Mouse (Mus musculus) thymus, postnatal 0 days (tissue): ENCODE results near the gene E2f7. TPM values are rescaled to one million over a fixed set of nuclear protein-coding genes. Genes with fewer than 3 reads are reported as not detected.

ENCODE experiments used
- DNase-seq: peaks from one replicate; pipeline ENCODE4 v3.0.0-alpha.2; 2015; ENCODE audit warnings: low spot score
- polyA plus RNA-seq: library from polyadenylated mRNA; unstranded; fragments of >200 nt; fragmentation: Nextera tagmentation; extraction: Ambion mirVana; gene quantifications from 2 replicates; pipeline ENCODE4 v1.2.1, GENCODE M21; 2015

E2f7 gene
- 7.0 and 8.7 TPM in 2 replicates for polyA plus RNA-seq

DNA sequence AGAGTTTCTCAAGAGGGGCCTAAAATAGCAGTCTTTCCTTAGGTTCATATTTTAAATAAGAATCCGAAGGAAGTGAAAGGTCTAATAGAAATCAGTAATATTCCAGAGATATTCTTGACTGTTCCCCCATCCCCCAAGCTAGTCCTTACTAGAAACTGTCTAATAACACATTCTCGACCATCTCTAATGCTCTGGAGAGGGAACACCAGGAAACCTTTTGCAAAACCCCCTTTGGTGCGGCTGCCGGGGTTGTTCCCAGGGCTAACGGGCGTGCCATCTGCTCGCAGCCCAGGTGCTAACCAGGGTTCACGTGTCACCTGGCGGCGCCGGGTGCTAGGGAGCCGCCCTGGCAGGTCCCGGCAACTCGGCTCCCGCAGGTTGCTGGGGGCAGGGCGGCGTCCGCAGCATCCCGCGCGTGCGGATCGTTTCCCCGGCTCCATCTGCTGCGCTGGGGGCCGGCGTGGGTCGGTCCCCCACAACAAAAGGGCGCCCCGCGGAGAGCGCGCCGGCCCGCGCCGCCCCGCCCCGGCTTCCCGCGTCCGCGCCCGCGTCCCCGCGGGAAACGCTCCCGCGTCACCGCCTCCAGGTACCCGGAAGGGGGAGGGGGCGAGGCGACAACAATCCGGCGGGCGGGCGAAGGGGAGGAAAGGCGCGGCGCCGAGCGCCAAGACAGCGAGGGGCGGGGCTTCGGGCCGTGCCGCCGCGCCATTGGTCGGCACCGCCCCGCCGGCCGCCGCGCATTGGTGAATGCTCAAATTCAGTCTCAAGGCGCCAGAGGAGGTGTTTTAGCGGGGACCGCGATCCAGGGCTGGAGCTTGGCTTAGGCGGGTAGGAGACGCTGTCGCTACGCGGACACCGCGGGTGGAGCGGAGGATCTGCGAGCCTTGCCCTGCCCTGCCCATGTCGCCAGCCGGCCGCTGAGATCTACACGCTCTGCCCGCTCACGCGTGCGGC, at the start of gene E2f7:
TSS of gene E2f7 (plus strand) at position 754 of the 954 bp plus-strand sequence.
- DNase-seq: peak; percentile 93

DNA sequence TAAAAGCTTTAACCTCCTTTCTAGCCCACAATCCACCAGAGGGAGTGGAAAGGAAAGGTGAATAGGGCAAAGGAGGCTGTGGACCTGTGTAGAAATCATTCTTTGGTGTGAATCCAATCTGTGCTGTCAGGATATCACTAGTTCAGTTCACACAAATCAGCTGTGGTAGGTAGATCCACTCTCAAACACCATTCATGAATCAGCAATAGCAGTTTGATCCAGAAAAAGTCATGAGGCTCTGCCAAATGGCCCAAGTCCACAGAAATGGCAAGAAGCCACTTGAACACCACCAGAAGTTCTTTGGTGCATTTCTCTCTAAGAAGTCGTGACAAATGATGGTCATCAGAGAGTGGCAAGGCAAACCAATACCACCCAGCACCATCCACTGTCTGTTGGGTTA, 44.0 kb upstream of the E2f7 start:
- no peak for DNase-seq

DNA sequence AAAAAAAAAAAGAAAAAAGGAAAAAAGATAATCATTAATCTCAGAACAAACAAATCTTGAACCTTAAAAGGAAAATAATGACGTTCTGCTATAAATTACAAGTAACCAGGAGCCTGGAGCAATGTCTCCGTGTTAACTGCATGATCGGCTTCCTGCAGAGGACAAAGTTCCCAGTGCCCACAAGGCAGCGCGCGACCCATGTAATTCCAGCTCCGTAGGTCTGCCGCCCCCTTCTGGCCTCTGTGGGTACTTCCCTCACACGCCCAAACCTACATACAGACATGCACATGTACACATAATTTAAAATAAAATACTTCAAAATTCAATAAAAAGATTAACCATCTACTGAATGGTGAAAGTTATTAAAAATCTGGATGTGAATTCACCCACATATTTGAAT, 39.6 kb upstream of the E2f7 start:
- DNase-seq: peak; percentile 3

DNA sequence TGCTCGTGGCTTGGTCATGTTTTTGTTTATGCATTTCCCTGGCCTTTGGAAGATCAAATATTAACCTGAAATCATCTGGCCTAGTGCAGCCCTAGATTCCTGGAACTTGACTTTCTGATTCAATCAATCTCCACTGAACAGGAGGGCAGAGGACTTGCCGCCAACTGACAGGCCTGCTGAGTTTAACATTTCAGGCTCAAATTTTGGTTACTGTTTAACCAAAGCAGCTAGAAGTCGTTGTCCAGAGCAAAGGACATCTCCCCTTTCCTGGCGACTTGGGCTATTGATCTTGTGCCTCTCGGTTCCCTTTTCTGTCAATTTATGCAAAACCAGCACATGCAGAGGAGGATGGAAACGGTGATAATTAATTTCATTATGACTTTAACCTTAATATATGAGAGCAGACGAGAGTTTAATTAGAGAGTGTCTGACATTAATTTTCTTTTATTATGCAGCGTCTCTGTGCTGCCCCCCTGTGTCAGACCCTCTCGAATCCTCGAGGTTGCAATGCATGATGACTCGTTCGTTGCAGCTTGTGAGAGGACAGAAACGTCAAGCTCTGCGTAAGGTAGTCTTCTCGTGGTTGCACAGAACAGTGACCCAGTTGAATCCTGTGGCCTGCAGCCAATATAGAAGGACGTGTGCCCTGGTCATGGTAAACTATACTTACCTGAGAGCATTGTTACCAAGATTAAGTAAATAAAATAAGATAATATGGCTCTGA, 37.7 kb upstream of the E2f7 start:
- DNase-seq: no peak

DNA sequence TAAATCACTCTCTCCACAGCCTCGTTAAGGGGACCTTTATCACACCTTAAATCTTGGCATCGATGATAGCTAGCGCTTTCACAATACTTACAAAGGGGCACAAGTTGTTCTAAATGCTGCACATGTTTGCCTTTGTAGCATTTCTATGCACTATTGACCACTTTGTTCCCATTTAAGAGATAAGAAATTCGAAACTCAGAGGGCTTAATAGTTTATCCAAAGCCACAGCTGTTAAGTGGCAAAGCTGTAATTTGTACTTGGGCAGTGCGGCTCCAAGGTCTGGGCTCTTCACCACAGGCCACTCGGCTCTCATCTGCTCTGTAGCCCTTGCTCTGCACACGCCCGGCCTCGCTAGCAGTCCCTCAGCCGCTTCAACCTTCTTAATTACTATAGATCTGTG, 28.4 kb upstream of the E2f7 start:
- no peak for DNase-seq

DNA sequence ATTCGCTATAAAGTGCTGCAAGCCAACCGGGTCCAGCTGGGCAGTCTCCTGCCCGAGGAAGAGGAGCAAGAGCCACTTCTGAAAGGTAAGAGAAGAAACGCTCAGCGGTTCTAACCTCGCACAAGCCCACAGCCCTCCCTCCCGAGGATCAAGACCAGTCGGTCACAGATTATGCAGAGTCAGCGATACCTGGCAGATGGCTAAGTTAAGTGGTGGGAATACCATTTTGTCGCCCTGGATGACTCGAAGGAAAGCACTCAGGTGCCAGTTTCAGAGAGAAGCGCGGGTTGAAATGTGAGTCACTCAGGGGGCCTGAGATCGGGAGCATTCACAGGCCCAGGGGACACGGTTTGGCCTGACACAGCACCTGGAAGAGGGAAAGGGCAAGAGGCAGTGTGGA, 18.8 kb upstream of the E2f7 start:
- DNase-seq: no peak

DNA sequence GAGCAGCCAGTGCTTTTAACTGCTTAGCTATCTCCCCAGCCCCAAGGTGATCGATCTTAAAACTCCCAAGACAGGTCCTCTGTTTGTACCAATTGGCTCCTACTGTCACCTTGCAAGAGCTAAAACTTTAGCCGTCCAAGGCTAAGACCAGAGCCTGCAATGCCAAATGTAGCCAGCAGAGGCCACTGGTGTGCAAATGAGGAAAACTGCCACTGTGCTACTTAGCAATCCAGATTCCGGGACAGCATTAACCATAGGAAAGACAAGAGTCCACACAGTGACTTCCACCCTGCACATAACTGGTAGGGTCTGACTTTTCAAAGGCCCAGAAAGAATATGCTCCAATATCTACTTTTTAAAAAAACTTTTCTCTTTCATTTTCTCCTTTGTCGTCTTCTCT, 17.4 kb upstream of the E2f7 start:
- DNase-seq: peak; percentile 63

DNA sequence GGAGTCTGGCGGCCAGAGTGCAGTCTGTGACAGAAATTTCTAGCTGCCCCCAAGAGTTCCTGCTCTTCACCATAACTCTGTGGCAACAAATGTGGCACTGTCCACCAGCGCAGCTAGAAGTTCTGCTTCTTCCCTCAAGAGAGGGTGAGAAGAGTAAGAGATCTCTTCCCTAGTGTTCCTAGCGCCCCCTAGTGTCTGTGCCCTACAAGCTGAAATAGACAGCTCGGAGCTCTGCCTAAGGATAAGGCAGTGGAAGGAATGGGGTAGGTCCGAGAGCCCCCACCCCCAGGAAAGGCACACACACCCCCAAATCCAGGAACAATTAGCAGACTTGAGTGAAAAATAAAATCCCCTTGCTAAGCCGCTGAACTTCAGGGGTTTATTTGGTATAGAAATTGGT, 11.9 kb upstream of the E2f7 start:
- DNase-seq: peak; percentile 72

DNA sequence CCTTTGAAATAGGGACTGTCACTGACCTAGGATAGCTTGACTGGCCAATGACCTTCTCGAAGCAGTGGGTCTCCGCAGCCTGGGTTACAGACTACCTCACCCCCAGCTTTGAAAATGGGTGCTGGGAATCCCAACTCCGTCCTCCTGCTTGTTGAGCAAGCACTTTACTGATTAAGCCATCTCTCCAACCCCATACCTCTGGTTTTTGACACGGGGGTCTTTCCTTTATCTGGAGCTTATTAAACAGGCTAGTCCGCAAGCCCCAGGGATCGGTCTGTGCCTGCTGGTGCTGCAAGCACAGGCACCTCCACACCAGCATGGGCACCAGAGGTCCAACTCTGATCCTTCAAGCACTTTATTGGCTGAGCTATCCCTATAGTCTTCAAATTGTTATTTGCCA, 1.5 kb upstream of the E2f7 start:
- DNase-seq: no peak

DNA sequence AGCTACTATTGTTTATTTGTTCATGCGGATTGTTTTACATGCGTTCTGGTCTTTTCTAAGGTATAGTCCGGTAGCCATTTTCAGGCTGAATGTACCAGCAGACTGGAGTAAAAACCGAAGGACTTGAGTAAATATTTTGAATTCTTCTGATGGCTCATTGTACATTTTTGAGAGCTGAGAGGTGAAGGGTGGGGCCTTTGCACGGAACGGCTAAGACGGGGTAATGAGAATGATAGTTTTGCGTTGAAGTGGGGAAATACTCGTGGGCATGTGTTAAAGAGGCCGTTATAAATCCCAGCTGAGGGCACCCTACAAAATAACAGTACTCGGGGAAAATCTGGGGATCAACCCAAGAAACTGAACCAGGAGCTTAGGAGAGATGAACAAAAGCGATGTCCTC, 1.1 kb upstream of the E2f7 start:
- no peak for DNase-seq

DNA sequence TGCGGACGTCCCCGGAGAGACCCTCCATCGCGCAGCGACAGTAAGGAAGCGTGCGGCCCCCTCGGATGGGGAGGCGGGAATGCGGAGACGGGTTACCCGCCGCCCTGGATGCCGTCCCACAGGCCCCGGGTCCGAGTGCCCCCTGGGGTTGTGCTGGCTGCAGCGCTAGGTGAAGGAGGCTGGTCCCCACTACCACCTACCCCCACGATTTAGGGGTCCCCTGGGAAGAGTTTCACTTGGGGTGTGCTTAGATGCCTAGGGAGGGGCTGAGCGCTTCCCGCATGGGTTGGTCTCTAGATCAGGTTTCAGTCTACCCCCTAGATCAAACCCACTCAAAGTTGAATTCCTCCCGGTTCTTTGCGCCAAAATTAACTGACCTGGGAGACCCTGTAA, 397 bp downstream of the E2f7 start:
- DNase-seq: no peak

DNA sequence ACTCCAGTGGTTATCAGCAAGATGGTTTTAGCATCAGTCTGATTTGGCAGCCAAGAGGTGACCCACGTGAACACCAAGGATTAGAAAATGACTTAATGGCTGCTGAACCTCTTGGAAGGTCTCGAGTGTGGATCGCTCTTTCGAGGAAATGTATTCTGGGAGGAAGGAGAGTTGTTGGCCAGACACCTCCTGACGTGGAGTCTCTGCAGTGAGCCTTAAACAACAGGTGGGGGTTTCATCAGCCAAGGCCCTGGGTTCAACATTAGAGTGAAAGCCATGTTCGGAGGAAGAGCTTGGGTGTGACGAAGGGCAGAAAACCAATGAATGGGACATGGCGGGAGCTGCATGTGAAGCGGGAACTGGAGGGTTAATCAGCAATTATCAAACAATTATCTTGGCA, 3.8 kb downstream of the E2f7 start:
- DNase-seq: no peak

DNA sequence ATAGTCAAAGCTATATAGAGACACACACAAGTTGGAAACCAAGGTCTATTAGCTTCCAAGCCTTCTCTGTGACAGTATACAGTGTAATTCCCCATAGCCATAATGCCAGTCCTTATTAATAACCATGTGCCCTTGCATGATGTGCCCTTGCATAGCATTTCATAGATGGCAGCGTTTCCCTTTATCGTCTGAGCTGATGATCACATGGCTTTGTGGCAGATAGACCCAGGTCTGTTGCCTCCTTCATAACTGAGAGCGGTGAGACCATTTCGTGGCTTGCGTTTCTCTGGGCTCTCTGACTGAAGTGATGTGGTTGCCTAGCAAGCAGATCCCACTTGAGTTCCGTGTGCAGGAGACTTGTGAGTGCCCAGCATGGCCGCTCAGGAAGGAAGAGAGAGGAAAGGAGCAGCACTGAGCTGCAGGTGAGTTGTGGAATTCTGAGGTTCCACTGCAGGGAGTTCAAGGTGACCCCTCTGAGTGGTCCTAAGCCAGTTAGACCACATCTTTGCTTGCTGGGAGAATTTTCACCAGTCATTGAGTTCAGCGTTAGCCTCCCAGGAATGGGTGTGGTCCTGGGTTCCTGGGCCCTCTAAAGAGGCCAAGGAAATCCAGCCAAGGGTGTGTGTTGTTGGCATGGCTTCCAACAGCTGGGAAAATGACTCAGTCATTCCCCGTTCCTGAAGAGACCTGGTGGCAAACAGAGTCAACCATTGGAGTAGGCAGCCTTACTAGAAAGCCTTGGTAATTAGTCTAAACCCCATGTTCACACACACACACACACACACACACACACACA, 4.5 kb downstream of the E2f7 start:
- DNase-seq: no peak

DNA sequence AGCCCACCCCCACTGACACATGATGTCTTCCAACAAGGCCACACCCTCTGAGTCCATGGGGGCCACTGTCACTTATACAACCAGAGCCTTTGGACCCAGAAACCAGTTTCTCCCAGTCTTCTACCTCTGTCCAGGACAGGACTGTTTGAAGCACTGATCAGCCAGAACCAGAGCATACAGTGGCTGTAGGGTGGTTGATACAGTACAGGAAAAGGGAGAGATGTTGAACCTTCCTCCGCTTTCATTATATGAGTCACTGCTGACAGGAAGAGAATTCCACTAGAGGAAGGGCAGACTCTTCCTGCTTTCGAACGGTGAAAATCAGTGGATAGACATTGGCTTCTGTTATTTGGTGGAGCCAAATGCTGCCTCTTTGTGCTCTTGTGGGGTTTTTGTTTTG, 7.6 kb downstream of the E2f7 start:
- DNase-seq: no peak

DNA sequence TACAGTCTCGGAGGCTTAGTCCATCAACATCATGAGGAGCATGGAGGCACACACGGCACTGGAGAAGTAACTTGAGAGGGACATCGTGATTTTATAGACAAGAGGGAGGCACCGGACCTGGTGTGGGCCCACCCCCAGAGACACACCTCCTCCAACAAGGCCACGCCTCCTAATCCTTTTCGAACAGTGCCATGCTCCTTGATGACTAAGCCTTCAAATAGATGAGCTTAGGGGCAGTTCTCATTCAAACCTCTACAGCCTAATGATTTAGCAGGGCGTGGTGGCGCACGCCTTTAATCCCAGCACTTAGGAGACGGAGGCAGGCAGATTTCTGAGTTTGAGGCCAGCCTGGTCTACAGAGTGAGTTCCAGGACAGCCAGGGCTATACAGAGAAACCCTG, 10.3 kb downstream of the E2f7 start:
- DNase-seq: no peak

DNA sequence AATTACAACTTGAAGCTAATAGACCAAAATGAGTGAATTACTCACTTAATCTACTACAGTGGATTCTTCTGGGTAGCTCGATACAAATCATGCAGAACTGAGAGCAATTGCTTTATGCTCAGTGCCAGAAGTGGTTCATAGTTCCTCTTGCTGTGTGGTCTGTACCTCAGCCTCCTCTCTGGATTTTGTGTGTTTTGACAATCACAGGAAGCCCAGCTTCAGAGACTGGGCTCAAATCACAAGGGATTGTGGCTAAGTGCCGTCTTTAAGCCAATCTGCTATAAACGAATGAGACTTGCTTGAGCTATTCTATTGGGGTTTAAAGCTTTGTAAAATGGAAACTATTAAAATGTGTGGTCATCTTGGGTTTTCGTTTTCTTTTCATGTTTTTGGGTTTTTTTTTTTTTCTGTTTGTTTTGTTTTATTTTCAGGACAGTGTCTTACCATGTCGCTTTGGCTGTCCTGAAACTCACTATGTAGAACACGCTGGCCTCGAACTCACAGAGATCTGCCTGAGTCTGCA, 11.1 kb downstream of the E2f7 start:
- DNase-seq: no peak

DNA sequence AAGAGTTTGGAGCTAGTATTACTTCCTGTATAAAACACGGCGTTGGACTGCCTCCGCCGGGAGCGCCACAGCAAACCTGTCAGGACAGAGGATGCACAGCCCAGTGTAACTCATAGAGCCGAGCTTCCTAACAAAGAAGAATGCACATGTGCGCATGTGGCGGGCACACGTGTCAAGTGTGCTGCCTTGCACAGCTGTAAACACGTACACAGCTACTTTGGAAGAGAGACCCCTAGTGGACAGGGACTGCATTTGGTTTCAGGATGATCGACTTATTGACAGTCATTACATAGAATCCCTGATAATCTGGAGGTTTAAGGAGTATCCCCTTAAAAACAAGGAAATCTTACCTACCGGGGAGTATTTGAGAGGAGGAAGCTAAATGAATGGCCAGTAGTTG, 15.3 kb downstream of the E2f7 start:
- DNase-seq: peak; percentile 59

DNA sequence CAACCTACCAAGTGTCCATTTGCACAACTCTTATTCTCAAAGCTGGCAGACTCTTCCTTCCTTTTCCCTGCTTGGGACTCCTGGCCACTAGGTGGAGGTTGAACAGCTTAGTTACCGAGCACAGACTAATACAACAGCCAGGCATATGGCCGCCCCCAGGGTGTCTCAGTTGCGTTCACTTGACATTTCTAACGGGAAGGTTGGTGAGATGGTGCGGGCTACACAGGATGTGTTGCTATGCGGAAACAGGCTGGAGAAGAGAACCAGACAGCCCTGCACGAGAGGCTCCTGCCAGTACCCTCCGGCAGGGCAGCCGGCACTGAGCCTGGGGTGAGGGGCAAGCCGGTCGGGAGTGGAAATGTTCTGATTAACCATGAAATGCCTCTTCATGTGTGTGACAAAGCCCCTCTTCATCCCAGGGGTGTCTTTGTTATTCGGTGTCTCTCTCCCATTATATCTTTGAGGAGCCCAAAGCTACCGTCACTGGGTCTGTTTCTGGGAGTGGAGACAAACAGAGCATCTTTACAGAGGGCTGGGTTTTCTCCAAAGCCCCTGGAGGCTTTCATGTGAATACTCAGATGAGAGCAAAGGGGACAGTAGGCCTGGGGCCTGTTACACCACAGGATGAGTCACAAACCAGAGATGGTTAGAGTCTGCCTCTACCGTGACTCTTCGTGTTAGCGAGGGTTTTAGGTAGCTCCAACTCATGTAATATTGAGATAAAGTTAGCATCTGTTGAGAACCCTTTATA, 17.1 kb downstream of the E2f7 start:
- no peak for DNase-seq

DNA sequence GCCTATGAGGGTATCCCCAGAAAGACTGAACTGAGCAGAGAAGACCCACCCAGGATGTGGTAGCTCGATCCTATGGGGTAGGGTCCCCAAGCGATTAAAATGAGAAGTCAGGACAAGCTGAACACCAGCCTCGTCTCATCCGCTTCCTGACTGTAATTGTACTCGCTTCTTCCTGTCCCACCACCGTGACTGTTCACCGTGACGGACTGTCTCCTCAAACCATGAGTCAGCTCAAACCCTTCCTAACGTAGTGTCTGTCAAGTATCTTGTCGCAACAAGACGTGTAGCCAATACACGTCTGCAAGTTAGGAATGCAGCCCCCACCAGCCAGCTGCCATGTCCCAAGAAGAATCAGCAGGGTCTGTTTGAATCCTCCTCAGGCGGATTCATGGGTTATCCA, 18.2 kb downstream of the E2f7 start:
- DNase-seq: no peak

DNA sequence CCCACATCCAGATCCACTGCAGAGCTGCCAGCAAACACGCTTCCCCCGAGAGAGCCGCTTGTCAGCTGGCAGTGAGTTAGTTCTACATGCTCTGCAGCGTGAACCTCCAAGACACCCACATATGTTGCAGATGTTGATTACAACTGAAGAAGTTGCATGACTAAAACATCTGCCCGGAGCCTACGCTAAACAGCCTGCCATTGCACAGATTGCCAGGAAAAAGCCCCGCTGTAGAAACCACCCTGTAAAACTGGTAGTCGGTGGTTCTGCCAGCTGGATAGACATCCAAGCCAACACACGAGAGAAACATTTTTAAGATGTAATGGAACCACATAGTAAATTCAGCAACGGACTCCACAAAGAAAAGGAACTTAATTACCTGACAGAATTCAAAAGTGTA, 24.3 kb downstream of the E2f7 start:
- no peak for DNase-seq

DNA sequence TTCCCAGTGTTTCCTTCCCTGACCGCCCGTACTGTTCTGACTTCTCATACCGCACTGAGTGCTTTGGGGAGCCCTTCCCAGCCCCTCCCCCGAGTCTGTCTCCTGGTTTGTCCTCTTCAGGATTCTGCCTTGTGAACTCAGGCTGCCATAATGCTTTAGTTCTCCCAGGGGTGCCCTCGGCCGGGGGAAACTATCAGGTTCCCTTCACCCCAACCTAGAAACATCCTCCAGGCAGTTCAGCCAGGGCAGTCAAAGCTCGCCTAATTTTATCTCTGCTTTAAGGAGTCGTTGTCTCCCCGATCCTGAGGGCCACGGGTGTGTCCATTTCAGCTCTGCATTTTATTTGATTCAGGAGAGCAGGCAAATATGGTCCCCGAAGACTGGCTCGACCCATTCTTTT, 28.0 kb downstream of the E2f7 start:
- DNase-seq: no peak
